Mouse (Mus musculus): Measurements from ENCODE around the gene Nfic. TPM values are rescaled to one million over a fixed set of nuclear protein-coding genes. Genes with fewer than 3 reads are reported as not detected.

Nfic gene
- polyA plus RNA-seq, 1 experiment from 2014 or later, result 21.4 TPM

GRCm38 (mm10) chr10:81349146-81349545 is 106.3 kb downstream of the Nfic start:
- WGBS, result 4% methylated on average over 12 of the region's 12 CpGs
- Histone ChIP-seq H3K9me3 (ENCODE audit: control insufficient read depth, low read length) (no peaks in the 10 kb centered on the region), H3K9ac (ENCODE audit: low read depth, low read length) (peak overlapping the region; percentile 84), H3K4me3 (ENCODE audit: low read depth, low read length) (peak overlapping the region; percentile 86), H3K36me3 (ENCODE audit: control insufficient read depth, insufficient read depth, low read length) (peaks cover 4% of the 10 kb centered on the region; the same call in 1 of the 2 replicates), H3K4me1 (replicated peaks; ENCODE audit: control insufficient read depth, insufficient read depth, low read length) (peaks cover 56% of the 10 kb centered on the region), H3K27ac (ENCODE audit: low read depth, low read length) (peak overlapping the region; percentile 87), H3K4me2 (peak overlapping the region; percentile 96), H3K27me3 (replicated peaks; ENCODE audit: control insufficient read depth, insufficient read depth, low read length) (peaks cover 2% of the 10 kb centered on the region; the same call in 1 of the 2 replicates)
- DNase-seq (ENCODE audit: low spot score) (no peak), ATAC-seq (replicated peaks; ENCODE audit: low FRiP score) (peak; percentile 53)

GRCm38 (mm10) chr10:81346453-81347067 is 108.9 kb downstream of the Nfic start:
- peak; percentile 80 for DNase-seq (ENCODE audit: low spot score)
- H3K9ac ChIP-seq (ENCODE audit: low read depth, low read length), result peak overlapping the region; percentile 7
- no peaks in the 10 kb centered on the region for H3K9me3 ChIP-seq (ENCODE audit: control insufficient read depth, low read length)
- peak; percentile 8; the same call in 1 of the 2 replicates for ATAC-seq (replicated peaks; ENCODE audit: low FRiP score)
- H3K27me3 ChIP-seq (replicated peaks; ENCODE audit: control insufficient read depth, insufficient read depth, low read length), result peaks cover 27% of the 10 kb centered on the region
- WGBS, result 9% methylated on average over 55 of the region's 55 CpGs
- H3K4me1 ChIP-seq (replicated peaks; ENCODE audit: control insufficient read depth, insufficient read depth, low read length), result peaks cover 43% of the 10 kb centered on the region
- H3K4me2 ChIP-seq, result peak overlapping the region; percentile 69
- peaks cover 4% of the 10 kb centered on the region; the same call in 1 of the 2 replicates for H3K36me3 ChIP-seq (ENCODE audit: control insufficient read depth, insufficient read depth, low read length)
- H3K4me3 ChIP-seq (ENCODE audit: low read depth, low read length), result peak overlapping the region; percentile 35
- H3K27ac ChIP-seq (ENCODE audit: low read depth, low read length), result no peak overlapping the region

Small RNA genes within 50 kb of the gene (microRNA-seq; reads per million reads assigned to microRNA genes)
- gene Gm25595 (ENCODE audit: borderline number of aligned reads), result not detected
- 2.5 reads per million for gene Mir1191b (ENCODE audit: borderline number of aligned reads)
- gene Mir6913 (ENCODE audit: borderline number of aligned reads), result not detected

Other genes starting within 250 kb of the Nfic start
- 0.05 TPM in 1 of 2 replicates, not detected in the other for gene Atcay, start 224.8 kb downstream of the Nfic start, polyA plus RNA-seq (2014; fragmentation: Nextera tagmentation; extraction: Ambion mirVana)
- gene Zfr2, start 222.5 kb downstream of the Nfic start, polyA plus RNA-seq (2014; fragmentation: Nextera tagmentation; extraction: Ambion mirVana), result 1.3 and 2.1 TPM in 2 replicates
- 2.1 TPM in 2 replicates for gene Matk, start 202.7 kb downstream of the Nfic start, polyA plus RNA-seq (2014; fragmentation: Nextera tagmentation; extraction: Ambion mirVana)
- gene Mrpl54, start 188.7 kb downstream of the Nfic start, polyA plus RNA-seq (2014; fragmentation: Nextera tagmentation; extraction: Ambion mirVana), result 226 and 233 TPM in 2 replicates
- gene Apba3, start 188.7 kb downstream of the Nfic start, polyA plus RNA-seq (2014; fragmentation: Nextera tagmentation; extraction: Ambion mirVana), result 47.5 and 55.0 TPM in 2 replicates
- 1.8 TPM in 2 replicates for gene Tjp3, start 164.1 kb downstream of the Nfic start, polyA plus RNA-seq (2014; fragmentation: Nextera tagmentation; extraction: Ambion mirVana)
- 40.0 and 42.5 TPM in 2 replicates for gene Pip5k1c, start 162.7 kb downstream of the Nfic start, polyA plus RNA-seq (2014; fragmentation: Nextera tagmentation; extraction: Ambion mirVana)
- 49.9 and 51.9 TPM in 2 replicates for gene Cactin, start 134.5 kb downstream of the Nfic start, polyA plus RNA-seq (2014; fragmentation: Nextera tagmentation; extraction: Ambion mirVana)
- gene Tbxa2r, start 126.9 kb downstream of the Nfic start, polyA plus RNA-seq (2014; fragmentation: Nextera tagmentation; extraction: Ambion mirVana), result 7.8 and 7.9 TPM in 2 replicates
- gene Gipc3, start 112.4 kb downstream of the Nfic start, polyA plus RNA-seq (2014; fragmentation: Nextera tagmentation; extraction: Ambion mirVana), result not detected in 2 replicates
- gene Hmg20b, start 105.2 kb downstream of the Nfic start, polyA plus RNA-seq (2014; fragmentation: Nextera tagmentation; extraction: Ambion mirVana), result 68.6 and 69.2 TPM in 2 replicates
- 11.2 TPM in 2 replicates for gene Mfsd12, start 98.1 kb downstream of the Nfic start, polyA plus RNA-seq (2014; fragmentation: Nextera tagmentation; extraction: Ambion mirVana)
- gene 4930404N11Rik, start 89.8 kb downstream of the Nfic start, polyA plus RNA-seq (2014; fragmentation: Nextera tagmentation; extraction: Ambion mirVana), result 0.64 and 0.68 TPM in 2 replicates
- 74.0 and 75.9 TPM in 2 replicates for gene Fzr1, start 77.1 kb downstream of the Nfic start, polyA plus RNA-seq (2014; fragmentation: Nextera tagmentation; extraction: Ambion mirVana)
- 97.4 and 99.3 TPM in 2 replicates for gene Dohh, start 71.2 kb downstream of the Nfic start, polyA plus RNA-seq (2014; fragmentation: Nextera tagmentation; extraction: Ambion mirVana)
- gene Gm48551, start 71.2 kb downstream of the Nfic start, polyA plus RNA-seq (2014; fragmentation: Nextera tagmentation; extraction: Ambion mirVana), result 1.3 and 1.9 TPM in 2 replicates
- gene Gm48552, start 66.6 kb downstream of the Nfic start, polyA plus RNA-seq (2014; fragmentation: Nextera tagmentation; extraction: Ambion mirVana), result 0.62 and 0.67 TPM in 2 replicates
- gene Smim24, start 62.6 kb downstream of the Nfic start, polyA plus RNA-seq (2014; fragmentation: Nextera tagmentation; extraction: Ambion mirVana), result 3.8 and 4.5 TPM in 2 replicates
- 0.12 TPM in 1 of 2 replicates, not detected in the other for gene Celf5, start 27.1 kb upstream of the Nfic start, polyA plus RNA-seq (2014; fragmentation: Nextera tagmentation; extraction: Ambion mirVana)
- 92.2 and 97.9 TPM in 2 replicates for gene Ncln, start 40.8 kb upstream of the Nfic start, polyA plus RNA-seq (2014; fragmentation: Nextera tagmentation; extraction: Ambion mirVana)
- 4.5 and 4.6 TPM in 2 replicates for gene S1pr4, start 44.5 kb upstream of the Nfic start, polyA plus RNA-seq (2014; fragmentation: Nextera tagmentation; extraction: Ambion mirVana)
- gene Gna15, start 68.6 kb upstream of the Nfic start, polyA plus RNA-seq (2014; fragmentation: Nextera tagmentation; extraction: Ambion mirVana), result 10.1 and 11.3 TPM in 2 replicates
- 46.4 and 47.0 TPM in 2 replicates for gene Gna11, start 89.6 kb upstream of the Nfic start, polyA plus RNA-seq (2014; fragmentation: Nextera tagmentation; extraction: Ambion mirVana)
- 213 and 229 TPM in 2 replicates for gene Aes, start 103.9 kb upstream of the Nfic start, polyA plus RNA-seq (2014; fragmentation: Nextera tagmentation; extraction: Ambion mirVana)
- gene Tle2, start 118.9 kb upstream of the Nfic start, polyA plus RNA-seq (2014; fragmentation: Nextera tagmentation; extraction: Ambion mirVana), result 5.1 and 6.9 TPM in 2 replicates
- gene Tle6, start 145.4 kb upstream of the Nfic start, polyA plus RNA-seq (2014; fragmentation: Nextera tagmentation; extraction: Ambion mirVana), result 13.2 and 16.7 TPM in 2 replicates
- 0.81 and 1.1 TPM in 2 replicates for gene BC025920, start 150.6 kb upstream of the Nfic start, polyA plus RNA-seq (2014; fragmentation: Nextera tagmentation; extraction: Ambion mirVana)
- 22.8 and 22.9 TPM in 2 replicates for gene Sirt6, start 172.2 kb upstream of the Nfic start, polyA plus RNA-seq (2014; fragmentation: Nextera tagmentation; extraction: Ambion mirVana)
- gene Ankrd24, start 172.9 kb upstream of the Nfic start, polyA plus RNA-seq (2014; fragmentation: Nextera tagmentation; extraction: Ambion mirVana), result 3.6 and 4.6 TPM in 2 replicates
- gene Gm10778, start 193.4 kb upstream of the Nfic start, polyA plus RNA-seq (2014; fragmentation: Nextera tagmentation; extraction: Ambion mirVana), result 3.3 and 3.9 TPM in 2 replicates
- gene Zfp433, start 249.2 kb upstream of the Nfic start, polyA plus RNA-seq (2014; fragmentation: Nextera tagmentation; extraction: Ambion mirVana), result 10.5 and 10.9 TPM in 2 replicates